Mouse (Mus musculus) heart, postnatal 0 days (tissue): Measurements from ENCODE around the gene Alx3. TPM values are rescaled to one million over a fixed set of nuclear protein-coding genes. Genes with fewer than 3 reads are reported as not detected.

Experiments used
- ATAC-seq: fragments of 200-750 bp; cut with Nextera tagmentation; 2 replicates; pipeline ENCODE4 v1.8.0; 2017; ENCODE audit warnings: low read depth, moderate number of reproducible peaks, moderate library complexity; ENCODE audit not compliant: insufficient read depth
- DNase-seq: peaks from one replicate; pipeline ENCODE4 v3.0.0-alpha.2; 2016; ENCODE audit warnings: low spot score
- H3K27ac ChIP-seq: fragments of 300-500 bp; sonication (generic); 2 replicates; pipeline ENCODE4 v1.5.1; 2014; ENCODE audit warnings: low read depth, mild to moderate bottlenecking
- H3K27me3 ChIP-seq: fragments of 300-500 bp; sonication (generic); 2 replicates; pipeline ENCODE4 v1.6.1; 2014; ENCODE audit warnings: low read length, mixed read lengths; ENCODE audit not compliant: control insufficient read depth, insufficient read depth
- H3K36me3 ChIP-seq: fragments of 300-500 bp; sonication (generic); replicated peaks from 2 replicates; pipeline ENCODE4 v1.6.1; 2014; ENCODE audit warnings: low read length, mixed read lengths; ENCODE audit not compliant: control insufficient read depth, insufficient read depth
- H3K4me1 ChIP-seq: fragments of 300-500 bp; sonication (generic); 2 replicates; pipeline ENCODE4 v1.6.1; 2014; ENCODE audit warnings: antibody characterized with exemption; ENCODE audit not compliant: control insufficient read depth, insufficient read depth
- H3K4me2 ChIP-seq: fragments of 300-500 bp; sonication (generic); 2 replicates; pipeline ENCODE4 v1.6.1; 2014; ENCODE audit warnings: low read depth, mild to moderate bottlenecking, low read length, moderate library complexity
- H3K4me3 ChIP-seq: fragments of 300-500 bp; sonication (generic); 2 replicates; pipeline ENCODE4 v1.5.1; 2014; ENCODE audit warnings: low read depth, low read length
- H3K9ac ChIP-seq: fragments of 300-500 bp; sonication (generic); replicated peaks from 2 replicates; pipeline ENCODE4 v1.6.1; 2014; ENCODE audit warnings: low read depth, low read length, mixed read lengths
- H3K9me3 ChIP-seq: fragments of 300-500 bp; sonication (generic); replicated peaks from 2 replicates; pipeline ENCODE4 v1.6.1; 2016; ENCODE audit warnings: low read length; ENCODE audit not compliant: control insufficient read depth
- CTCF ChIP-seq: IDR thresholded peaks from 2 replicates; pipeline ENCODE4 v1.5.1; 2016; ENCODE audit warnings: antibody characterized with exemption, control low read depth, low read depth
- EP300 ChIP-seq: IDR thresholded peaks from 2 replicates; pipeline ENCODE4 v1.6.1; 2016; ENCODE audit warnings: antibody characterized with exemption, low read depth
- WGBS: fragments of 180-500 bp; shearing (Covaris S2); extraction: QIAGEN DNeasy Blood & Tissue Kit; methylation state at CpG from one replicate; pipeline ENCODE4 v1.1.7; 2014; 5-methylcytosine and 5-hydroxymethylcytosine counted together
- polyA plus RNA-seq: library from polyadenylated mRNA; unstranded; fragments of >200 nt; fragmentation: Nextera tagmentation; extraction: Ambion mirVana; gene quantifications from 2 replicates; pipeline ENCODE4 v1.2.1, GENCODE M21; 2015
- total RNA-seq: library from RNA; depleted of rRNA; stranded (reverse); fragments of >200 nt; gene quantifications from 2 replicates; pipeline ENCODE4 v1.2.3, GENCODE M21; 2014; ENCODE audit warnings: low replicate concordance

Alx3 gene
- total and polyA plus RNA-seq, 2 experiments from 2014 or later: not detected

DNA sequence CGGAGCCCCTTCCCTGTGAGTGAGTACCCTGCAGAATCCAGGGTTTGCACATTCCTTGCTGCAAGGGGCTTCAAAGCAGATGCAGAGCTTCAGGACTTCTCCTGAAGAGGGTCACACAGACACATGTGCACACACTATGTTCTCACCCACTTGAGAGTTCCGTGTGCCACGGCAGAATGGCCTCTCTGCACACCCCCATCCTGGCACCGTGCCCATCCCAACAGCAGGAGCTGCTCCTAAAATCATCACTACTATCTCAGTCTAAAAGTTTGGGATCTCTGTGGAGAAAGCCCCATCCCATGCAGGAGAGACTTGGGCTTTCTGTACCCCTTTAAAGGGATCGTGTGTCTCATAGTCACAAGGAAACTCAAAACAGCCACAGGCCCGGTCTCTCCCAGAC is 8.3 kb upstream of the Alx3 start:
- peaks cover 7% of the 10 kb centered on the region; the same call in 1 of the 2 replicates for H3K4me1 ChIP-seq
- no peak overlapping the region for H3K27ac ChIP-seq
- no peak overlapping the region for H3K4me3 ChIP-seq
- no peaks in the 10 kb centered on the region for H3K36me3 ChIP-seq
- WGBS: 50% methylated on average over 6 of the region's 6 CpGs
- no peaks in the 10 kb centered on the region for H3K9me3 ChIP-seq
- no peak overlapping the region for H3K4me2 ChIP-seq
- ATAC-seq: no peak
- no peak for DNase-seq
- peaks cover 96% of the 10 kb centered on the region for H3K27me3 ChIP-seq
- no peak overlapping the region for H3K9ac ChIP-seq
- no peak for TF ChIP-seq EP300
- no peak for TF ChIP-seq CTCF

DNA sequence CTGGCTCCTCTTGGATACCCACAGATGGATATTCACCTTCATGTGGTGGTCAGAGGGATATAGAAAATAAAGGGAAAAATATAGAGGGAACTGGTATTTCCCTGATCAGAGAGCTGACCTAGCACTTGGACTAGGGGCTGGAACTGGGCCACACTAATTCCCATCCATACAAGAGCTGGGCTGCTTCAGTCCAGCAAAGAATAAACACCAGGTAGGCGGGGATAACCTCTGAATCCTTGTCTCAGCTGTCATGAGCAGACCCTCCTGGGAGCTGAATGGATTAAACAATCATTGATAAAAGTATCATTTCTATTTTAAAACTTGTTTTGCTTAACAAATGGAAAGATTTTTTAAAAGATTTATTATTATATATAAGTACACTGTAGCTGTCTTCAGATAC is 3.2 kb upstream of the Alx3 start:
- TF ChIP-seq EP300: no peak
- TF ChIP-seq CTCF: no peak
- H3K9ac ChIP-seq: no peak overlapping the region
- peaks cover 96% of the 10 kb centered on the region for H3K27me3 ChIP-seq
- no peaks in the 10 kb centered on the region for H3K36me3 ChIP-seq
- no peak overlapping the region for H3K4me3 ChIP-seq
- no peak overlapping the region for H3K27ac ChIP-seq
- H3K4me1 ChIP-seq: no peaks in the 10 kb centered on the region
- no peaks in the 10 kb centered on the region for H3K9me3 ChIP-seq
- DNase-seq (no peak), ATAC-seq (no peak)
- H3K4me2 ChIP-seq: no peak overlapping the region
- WGBS: 38% methylated on average over 1 of the region's 1 CpGs

DNA sequence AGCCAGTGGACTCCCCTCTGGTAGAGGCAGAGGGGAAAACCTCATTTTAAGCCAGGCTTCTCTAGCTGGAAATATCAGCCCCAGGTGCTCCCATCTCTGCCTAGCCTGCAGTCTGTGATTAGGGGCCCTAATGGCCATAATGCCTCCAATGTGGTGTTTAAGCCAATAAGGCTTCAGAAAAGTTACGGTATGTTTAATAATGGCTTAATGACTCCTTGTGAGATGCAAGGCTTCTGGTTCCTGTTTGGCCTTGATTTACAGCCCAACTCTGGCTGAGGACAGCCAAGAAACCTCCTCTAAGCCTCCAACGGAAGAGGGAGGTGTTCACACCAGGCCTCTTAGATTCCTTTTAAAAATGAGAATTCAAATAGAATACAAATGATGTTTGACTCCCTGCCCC is 1.2 kb upstream of the Alx3 start:
- ATAC-seq: no peak
- Histone ChIP-seq H3K9ac (no peak overlapping the region), H3K4me1 (no peaks in the 10 kb centered on the region), H3K27ac (no peak overlapping the region), H3K36me3 (no peaks in the 10 kb centered on the region), H3K9me3 (no peaks in the 10 kb centered on the region), H3K27me3 (peaks cover 96% of the 10 kb centered on the region), H3K4me3 (no peak overlapping the region), H3K4me2 (no peak overlapping the region)
- DNase-seq: no peak
- TF ChIP-seq EP300 (no peak), CTCF (no peak)
- WGBS: 73% methylated on average over 2 of the region's 2 CpGs

DNA sequence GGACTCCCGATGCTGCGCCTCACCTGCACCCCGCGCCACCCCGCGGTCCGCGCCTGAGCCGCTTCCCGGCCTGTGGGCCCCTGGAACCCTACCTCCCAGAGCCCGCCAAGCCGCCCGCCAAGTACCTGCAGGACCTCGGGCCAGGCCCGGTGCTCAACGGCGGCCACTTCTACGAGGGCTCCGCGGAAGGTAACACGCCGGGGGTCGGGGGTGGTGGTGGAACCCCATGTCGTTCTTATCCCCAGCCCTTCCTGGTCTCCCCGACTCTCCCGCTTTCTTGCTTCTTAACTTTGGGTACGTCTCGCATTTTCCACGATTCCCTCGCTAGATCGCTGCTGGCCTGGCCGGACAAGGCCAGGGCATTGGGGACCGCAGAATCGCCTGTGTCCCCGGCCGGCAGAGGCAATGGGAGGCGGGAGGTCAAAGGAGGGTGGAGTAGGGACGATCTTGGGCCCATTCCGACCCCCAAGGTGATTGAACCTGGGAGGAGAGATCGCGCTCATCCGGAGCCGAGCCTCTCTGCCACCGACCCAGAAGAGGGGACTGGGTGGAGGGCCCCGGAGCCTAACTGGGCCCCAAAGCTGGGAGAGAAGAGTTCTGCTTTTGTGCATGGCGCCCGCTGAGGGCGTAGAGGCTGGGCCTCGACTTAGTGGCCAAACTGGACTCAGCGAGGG is 570 bp downstream of the Alx3 start:
- H3K9ac ChIP-seq: no peak overlapping the region
- under 1% methylated on average over 48 of the region's 50 CpGs for WGBS
- H3K36me3 ChIP-seq: no peaks in the 10 kb centered on the region
- H3K4me1 ChIP-seq: no peaks in the 10 kb centered on the region
- peak overlapping the region; percentile 60 for H3K4me2 ChIP-seq
- TF ChIP-seq CTCF (no peak), EP300 (no peak)
- H3K4me3 ChIP-seq: peak overlapping the region; percentile 39
- DNase-seq (no peak), ATAC-seq (peak; percentile 24; the same call in 1 of the 2 replicates)
- H3K9me3 ChIP-seq: no peaks in the 10 kb centered on the region
- no peak overlapping the region for H3K27ac ChIP-seq
- H3K27me3 ChIP-seq: peaks cover 96% of the 10 kb centered on the region

DNA sequence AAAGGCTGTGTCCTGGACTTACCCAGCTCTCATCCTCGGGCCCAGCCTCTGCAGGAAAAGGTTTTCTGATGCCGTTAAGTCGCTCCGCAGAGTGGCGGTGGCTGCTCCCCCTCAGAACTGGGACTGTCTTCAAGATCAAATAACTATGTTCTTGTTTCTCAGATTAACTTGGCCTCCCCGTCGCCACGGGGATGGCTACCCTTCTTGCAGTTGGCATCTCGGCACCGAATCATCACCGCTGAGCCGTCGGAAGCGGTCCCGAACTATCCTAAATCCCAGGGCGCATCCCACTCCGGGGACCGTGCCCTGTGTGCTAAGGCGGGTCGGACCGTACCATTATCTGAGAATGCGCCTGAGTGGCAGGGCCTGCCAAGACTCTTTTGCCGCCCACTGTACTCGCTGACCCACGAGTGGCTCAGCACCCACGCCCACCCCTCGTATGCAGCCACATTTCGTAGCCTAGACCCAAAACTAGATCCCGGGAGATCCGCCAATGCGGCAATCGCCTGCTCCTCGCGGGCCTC is 1.2 kb downstream of the Alx3 start:
- peaks cover 99% of the 10 kb centered on the region for H3K27me3 ChIP-seq
- ATAC-seq: 0 out of 2 replicates have a peak, but pooled peaks have one; percentile 3
- H3K4me1 ChIP-seq: no peaks in the 10 kb centered on the region
- no peaks in the 10 kb centered on the region for H3K9me3 ChIP-seq
- no peak for DNase-seq
- H3K27ac ChIP-seq: no peak overlapping the region
- no peak overlapping the region for H3K4me2 ChIP-seq
- WGBS: 2% methylated on average over 34 of the region's 34 CpGs
- TF ChIP-seq CTCF (no peak), EP300 (no peak)
- peak overlapping the region; percentile 39; the same call in 1 of the 2 replicates for H3K4me3 ChIP-seq
- no peak overlapping the region for H3K9ac ChIP-seq
- H3K36me3 ChIP-seq: no peaks in the 10 kb centered on the region
